Mouse (Mus musculus): ENCODE data around the gene Cwc25. TPM values are rescaled to one million over a fixed set of nuclear protein-coding genes. Genes with fewer than 3 reads are reported as not detected.

Cwc25 gene
- polyA plus RNA-seq, 1 experiment from 2014 or later: 14.2 TPM

DNA sequence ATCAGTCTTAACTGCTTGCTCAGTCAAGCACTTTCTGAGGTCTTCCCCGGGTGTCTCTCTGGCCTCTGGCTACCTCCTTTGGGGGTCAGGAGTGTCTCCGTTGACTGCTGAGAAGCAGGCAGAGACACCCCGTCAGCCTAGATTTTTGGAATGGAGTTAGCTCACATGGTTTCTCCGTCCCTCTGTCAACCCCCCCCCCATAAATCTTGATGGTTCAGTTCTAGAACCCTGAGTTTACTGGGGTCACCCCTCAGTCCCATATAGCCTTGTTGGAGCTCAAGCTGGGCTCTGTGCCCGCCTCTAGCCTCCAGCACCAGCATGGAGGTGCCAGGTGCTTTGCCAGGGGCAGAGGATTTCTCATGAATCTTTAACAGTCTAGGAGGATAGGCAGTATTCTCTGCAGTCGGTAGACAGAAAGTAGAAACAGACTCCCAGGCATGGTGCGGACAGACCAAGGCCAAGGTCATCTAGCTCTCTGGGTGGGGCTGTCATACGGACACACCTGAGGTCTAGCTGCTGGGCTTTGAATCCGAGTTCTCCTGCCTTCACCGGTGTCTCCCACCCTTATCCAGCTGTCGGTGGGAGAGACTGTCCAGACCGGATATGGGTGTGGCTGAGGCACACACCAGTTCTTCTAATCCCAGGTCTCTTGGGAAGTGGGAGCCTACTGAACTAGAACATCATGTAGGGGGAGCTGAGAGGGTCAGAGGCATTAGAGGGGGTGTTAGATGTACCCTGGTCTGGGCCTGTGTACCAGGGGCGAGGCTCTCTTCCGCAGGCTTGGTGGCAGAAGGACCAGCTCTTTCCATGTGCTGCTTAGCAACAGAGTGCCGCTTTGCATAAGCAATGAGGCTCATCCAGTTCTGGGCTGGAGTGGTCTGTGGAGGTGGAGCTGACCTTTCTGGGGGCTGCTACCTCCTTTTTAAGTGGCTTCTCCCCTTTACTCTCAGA, 39.6 kb upstream of the Cwc25 start:
- Histone ChIP-seq H3K4me1 (ENCODE audit: insufficient read depth) (peaks cover 83% of the 10 kb centered on the region), H3K36me3 (ENCODE audit: insufficient read depth) (peaks cover 38% of the 10 kb centered on the region), H3K9me3 (ENCODE audit: low read depth, low read length) (no peaks in the 10 kb centered on the region), H3K9ac (peak overlapping the region; percentile 10), H3K27me3 (ENCODE audit: insufficient read depth, low read length) (no peaks in the 10 kb centered on the region), H3K4me3 (ENCODE audit: low read depth, low read length) (peak overlapping the region; percentile 6; the same call in 1 of the 2 replicates), H3K27ac (ENCODE audit: low read depth) (peak overlapping the region; percentile 88), H3K4me2 (peak overlapping the region; percentile 58)
- no peak for TF ChIP-seq CTCF (IDR thresholded peaks at IDR 0.05; ENCODE audit: low read depth)
- DNase-seq (peak; percentile 43), ATAC-seq (ENCODE audit: insufficient read depth) (peak; percentile 11; the same call in 1 of the 2 replicates)
- WGBS: 20% methylated on average over 15 of the region's 15 CpGs

DNA sequence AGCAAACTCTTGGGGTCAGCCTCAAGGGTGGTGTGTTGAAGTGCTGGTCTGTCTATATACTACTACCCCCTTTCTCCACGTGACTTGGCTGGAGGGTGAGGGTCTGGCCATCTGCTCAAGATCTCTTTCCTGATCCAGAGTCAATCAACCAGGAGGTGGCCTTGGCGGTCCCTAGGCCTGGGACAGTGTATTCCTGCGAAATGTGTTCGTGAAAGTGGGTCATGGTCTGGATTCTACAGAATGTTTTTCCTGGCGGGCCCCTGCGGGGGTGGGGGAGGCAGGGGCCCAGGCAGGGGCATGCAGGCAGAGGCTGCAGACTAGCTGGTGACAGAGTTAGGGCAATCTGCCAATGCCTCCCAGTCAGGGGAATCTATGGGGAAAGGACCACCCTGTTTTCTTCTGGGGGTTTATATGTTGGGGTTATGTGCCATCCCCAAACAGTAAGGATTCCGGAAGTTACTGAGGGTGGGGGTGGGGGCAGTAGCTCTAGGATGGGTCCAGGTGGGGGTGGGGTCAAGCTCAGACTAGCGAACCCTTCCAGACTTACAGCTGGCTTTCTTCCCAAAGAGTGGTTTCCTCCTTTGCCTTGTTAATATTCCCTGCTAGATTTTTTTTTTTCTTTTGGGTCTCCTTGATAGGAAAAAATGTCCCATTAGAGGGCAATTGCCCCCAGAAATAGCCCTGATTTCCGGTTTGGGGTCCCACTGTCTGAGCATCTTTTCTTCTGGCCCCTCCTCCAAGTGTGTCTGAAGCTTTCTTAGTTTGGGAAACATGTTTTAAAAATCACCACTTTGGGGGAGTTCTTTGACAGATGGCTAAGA, 38.7 kb upstream of the Cwc25 start:
- H3K27me3 ChIP-seq (ENCODE audit: insufficient read depth, low read length): no peaks in the 10 kb centered on the region
- ATAC-seq (ENCODE audit: insufficient read depth): peak; percentile 55
- H3K4me1 ChIP-seq (ENCODE audit: insufficient read depth): peaks cover 76% of the 10 kb centered on the region
- peak overlapping the region; percentile 58 for H3K4me2 ChIP-seq
- whole genome bisulfite sequencing: 9% methylated on average over 9 of the region's 9 CpGs
- DNase-seq: peak; percentile 91
- peak overlapping the region; percentile 88 for H3K27ac ChIP-seq (ENCODE audit: low read depth)
- no peaks in the 10 kb centered on the region for H3K9me3 ChIP-seq (ENCODE audit: low read depth, low read length)
- peak overlapping the region; percentile 35 for H3K9ac ChIP-seq
- peak overlapping the region; percentile 6; the same call in 1 of the 2 replicates for H3K4me3 ChIP-seq (ENCODE audit: low read depth, low read length)
- no peak for TF ChIP-seq CTCF (IDR thresholded peaks at IDR 0.05; ENCODE audit: low read depth)
- H3K36me3 ChIP-seq (ENCODE audit: insufficient read depth): peaks cover 32% of the 10 kb centered on the region

DNA sequence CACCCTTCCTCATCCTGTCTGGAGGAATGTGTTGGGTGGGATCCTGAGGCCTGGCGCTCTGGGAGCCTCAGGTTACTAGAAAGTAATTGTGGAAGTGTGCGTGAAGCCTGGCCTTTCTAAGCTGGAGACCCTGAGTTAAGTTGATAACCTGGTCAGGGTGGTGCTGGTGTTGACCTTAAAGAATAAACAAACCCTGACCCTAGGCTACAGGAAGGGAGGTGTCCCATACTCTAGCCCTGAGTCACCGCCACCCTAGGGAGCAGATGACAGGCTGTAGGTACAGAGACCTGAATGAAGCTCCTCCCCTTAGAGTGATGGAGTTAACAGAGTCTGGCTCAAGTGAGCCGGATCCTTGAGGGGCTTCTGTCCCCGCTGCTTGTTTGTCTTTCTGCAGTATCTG, 37.5 kb upstream of the Cwc25 start:
- H3K27me3 ChIP-seq (ENCODE audit: insufficient read depth, low read length): no peaks in the 10 kb centered on the region
- no peak overlapping the region for H3K9ac ChIP-seq
- peak overlapping the region; percentile 58 for H3K4me2 ChIP-seq
- 46% methylated on average over 5 of the region's 5 CpGs for WGBS
- peak overlapping the region; percentile 88 for H3K27ac ChIP-seq (ENCODE audit: low read depth)
- ATAC-seq (ENCODE audit: insufficient read depth) (no peak), DNase-seq (no peak)
- H3K9me3 ChIP-seq (ENCODE audit: low read depth, low read length): no peaks in the 10 kb centered on the region
- TF ChIP-seq CTCF (IDR thresholded peaks at IDR 0.05; ENCODE audit: low read depth): no peak
- peaks cover 24% of the 10 kb centered on the region for H3K36me3 ChIP-seq (ENCODE audit: insufficient read depth)
- no peak overlapping the region for H3K4me3 ChIP-seq (ENCODE audit: low read depth, low read length)
- peaks cover 64% of the 10 kb centered on the region for H3K4me1 ChIP-seq (ENCODE audit: insufficient read depth)

DNA sequence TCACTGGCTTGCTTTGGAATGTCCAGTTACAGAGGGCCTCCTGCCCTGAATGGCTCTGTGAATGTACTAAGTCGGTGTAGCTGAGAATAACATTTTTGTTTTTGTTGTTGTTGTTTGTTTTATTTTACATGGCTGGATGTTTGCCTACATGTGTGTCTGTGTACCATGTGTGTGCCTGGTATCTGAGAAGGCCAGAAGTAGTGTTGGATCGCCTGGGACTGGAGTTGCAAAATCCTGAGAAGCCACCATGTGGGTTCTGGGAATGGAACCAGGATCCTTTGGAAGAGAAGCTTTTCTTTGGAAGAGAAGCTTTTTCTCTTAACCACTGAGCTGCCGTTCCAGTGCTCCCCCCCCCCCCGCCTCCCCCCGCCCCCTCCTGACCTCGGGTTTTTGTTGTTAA, 36.1 kb upstream of the Cwc25 start:
- Histone ChIP-seq H3K36me3 (ENCODE audit: insufficient read depth) (peaks cover 10% of the 10 kb centered on the region), H3K27ac (ENCODE audit: low read depth) (peak overlapping the region; percentile 96; the same call in 1 of the 2 replicates), H3K9me3 (ENCODE audit: low read depth, low read length) (no peaks in the 10 kb centered on the region), H3K4me3 (ENCODE audit: low read depth, low read length) (peak overlapping the region; percentile 92; the same call in 1 of the 2 replicates), H3K4me2 (peak overlapping the region; percentile 78), H3K9ac (no peak overlapping the region), H3K27me3 (ENCODE audit: insufficient read depth, low read length) (no peaks in the 10 kb centered on the region), H3K4me1 (ENCODE audit: insufficient read depth) (peaks cover 51% of the 10 kb centered on the region)
- ATAC-seq (ENCODE audit: insufficient read depth): no peak
- no peak for TF ChIP-seq CTCF (IDR thresholded peaks at IDR 0.05; ENCODE audit: low read depth)
- WGBS: 27% methylated on average over 6 of the region's 6 CpGs
- no peak for DNase-seq

DNA sequence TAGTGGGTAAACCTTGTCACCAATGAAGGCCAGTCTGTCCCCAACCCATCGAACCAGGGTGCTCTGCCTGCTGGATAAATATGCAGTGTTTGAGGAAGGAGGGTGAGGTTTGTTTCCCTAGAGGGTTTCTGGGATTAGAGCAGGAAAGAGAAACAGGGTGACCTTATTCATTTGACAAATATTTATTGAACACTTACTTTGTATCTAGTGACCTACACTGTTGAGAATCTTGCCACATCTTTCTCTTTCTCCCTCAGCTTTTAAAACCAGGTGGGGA, 35.8 kb upstream of the Cwc25 start:
- peak overlapping the region; percentile 92; the same call in 1 of the 2 replicates for H3K4me3 ChIP-seq (ENCODE audit: low read depth, low read length)
- DNase-seq (no peak), ATAC-seq (ENCODE audit: insufficient read depth) (no peak)
- H3K27me3 ChIP-seq (ENCODE audit: insufficient read depth, low read length): no peaks in the 10 kb centered on the region
- peaks cover 48% of the 10 kb centered on the region for H3K4me1 ChIP-seq (ENCODE audit: insufficient read depth)
- no peak for TF ChIP-seq CTCF (IDR thresholded peaks at IDR 0.05; ENCODE audit: low read depth)
- no peaks in the 10 kb centered on the region for H3K9me3 ChIP-seq (ENCODE audit: low read depth, low read length)
- H3K27ac ChIP-seq (ENCODE audit: low read depth): peak overlapping the region; percentile 96
- peak overlapping the region; percentile 78 for H3K4me2 ChIP-seq
- H3K9ac ChIP-seq: peak overlapping the region; percentile 24; the same call in 1 of the 2 replicates
- 6% methylated on average over 1 of the region's 1 CpGs for WGBS
- peaks cover 6% of the 10 kb centered on the region; the same call in 1 of the 2 replicates for H3K36me3 ChIP-seq (ENCODE audit: insufficient read depth)

DNA sequence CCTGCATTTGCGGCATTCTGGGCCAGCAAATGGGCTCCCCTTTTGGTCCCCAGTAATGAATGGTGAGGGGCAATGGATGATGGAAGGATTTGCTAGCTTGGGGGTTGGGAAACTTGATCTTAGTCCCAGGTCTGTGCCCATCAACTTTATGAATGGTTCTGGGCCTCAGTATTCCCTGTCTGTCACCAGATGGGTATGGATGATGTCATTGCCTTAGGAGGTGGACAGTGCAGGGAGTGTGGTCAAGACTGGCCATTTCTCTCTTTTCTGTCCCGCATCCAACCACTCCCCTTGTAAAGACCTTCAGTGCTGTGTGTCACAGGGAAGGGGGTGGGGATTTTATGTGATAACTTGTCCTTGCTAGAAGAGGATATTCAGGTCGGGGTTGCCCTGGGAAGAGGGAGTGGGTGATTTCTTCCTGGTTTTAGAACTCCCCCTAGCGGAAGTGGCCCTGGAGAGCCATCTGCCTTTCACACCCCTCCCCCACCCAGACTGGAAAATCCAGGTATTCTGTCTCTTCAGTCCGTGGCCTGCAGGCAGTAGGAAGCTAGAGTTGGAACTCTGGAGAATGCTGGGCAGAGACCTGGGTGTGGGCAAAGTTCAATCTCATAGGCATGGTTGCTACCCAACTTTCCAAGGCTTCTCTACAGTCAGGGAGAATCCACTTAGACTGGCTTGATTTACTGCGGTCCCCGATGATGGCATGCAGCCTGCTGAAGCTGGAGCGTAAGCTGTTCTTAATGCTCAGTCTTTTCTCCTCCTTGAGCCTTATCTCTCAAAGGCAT, 35.2 kb upstream of the Cwc25 start:
- peaks cover 43% of the 10 kb centered on the region for H3K4me1 ChIP-seq (ENCODE audit: insufficient read depth)
- WGBS: 13% methylated on average over 8 of the region's 8 CpGs

More for the DNA sequence above, 35.2 kb upstream of the Cwc25 start:
- Histone ChIP-seq H3K36me3 (ENCODE audit: insufficient read depth) (peaks cover 3% of the 10 kb centered on the region; the same call in 1 of the 2 replicates), H3K9me3 (ENCODE audit: low read depth, low read length) (no peaks in the 10 kb centered on the region), H3K4me3 (ENCODE audit: low read depth, low read length) (peak overlapping the region; percentile 92), H3K4me2 (peak overlapping the region; percentile 78), H3K27ac (ENCODE audit: low read depth) (peak overlapping the region; percentile 96), H3K9ac (peak overlapping the region; percentile 93), H3K27me3 (ENCODE audit: insufficient read depth, low read length) (no peaks in the 10 kb centered on the region)
- no peak for ATAC-seq (ENCODE audit: insufficient read depth)
- peak; percentile 64 for TF ChIP-seq CTCF (IDR thresholded peaks at IDR 0.05; ENCODE audit: low read depth)
- peak; percentile 68 for DNase-seq
